Mouse (Mus musculus) myocyte (in vitro differentiated cells): ENCODE results near the gene Terf2. TPM values are rescaled to one million over a fixed set of nuclear protein-coding genes. Genes with fewer than 3 reads are reported as not detected.
A peak's percentile ranks its signal among the peaks of the same experiment; 100 is the strongest.

Source experiments
- H3K27me3 ChIP-seq: one replicate; pipeline ENCODE4 v1.6.1; 2011; ENCODE audit not compliant: control insufficient read depth, insufficient read depth, insufficient read length
- H3K36me3 ChIP-seq: one replicate; pipeline ENCODE4 v1.6.1; 2011; ENCODE audit not compliant: control insufficient read depth, insufficient read depth
- H3K4me2 ChIP-seq: one replicate; pipeline ENCODE4 v1.6.1; 2011; ENCODE audit warnings: low read depth, control low read depth
- H3K4me3 ChIP-seq: one replicate; pipeline ENCODE4 v1.5.1; 2011; ENCODE audit warnings: mild to moderate bottlenecking, control low read depth, moderate library complexity
- H3K79me2 ChIP-seq: one replicate; pipeline ENCODE4 v1.6.1; 2011; ENCODE audit not compliant: control insufficient read depth, insufficient read depth
- H3ac ChIP-seq: one replicate; pipeline ENCODE4 v1.6.1; 2011; ENCODE audit not compliant: control insufficient read depth, insufficient read length
- CEBPB ChIP-seq: IDR thresholded peaks from 2 replicates; pipeline ENCODE4 v1.6.1; 2011; ENCODE audit warnings: mild to moderate bottlenecking, moderate library complexity; ENCODE audit not compliant: poor library complexity, insufficient read depth, severe bottlenecking
- E2F4 ChIP-seq: IDR thresholded peaks from one replicate; pipeline ENCODE4 v1.6.1; 2011; ENCODE audit warnings: mild to moderate bottlenecking, control low read depth, moderate library complexity; ENCODE audit not compliant: insufficient read depth
- MAX ChIP-seq: IDR thresholded peaks from one replicate; pipeline ENCODE4 v1.6.1; 2011; ENCODE audit warnings: low read depth, mild to moderate bottlenecking, control low read depth
- MYOD1 ChIP-seq, 3 experiments: IDR thresholded peaks; one replicate each; pipeline ENCODE4 v1.6.1; 2011; ENCODE audit warnings: control low read depth in 2 of 3, low read depth in 2 of 3, mild to moderate bottlenecking in 2 of 3, moderate library complexity in 1 of 3; ENCODE audit not compliant: insufficient read length in 2 of 3, control insufficient read depth in 1 of 3
- MYOG ChIP-seq, 3 experiments: IDR thresholded peaks; one replicate each; pipeline ENCODE4 v1.6.1; 2011; ENCODE audit warnings: control low read depth in 2 of 3, low read depth in 2 of 3, mild to moderate bottlenecking in 2 of 3; ENCODE audit not compliant: insufficient read length in 2 of 3, control insufficient read depth in 1 of 3, insufficient read depth in 1 of 3
- POLR2A ChIP-seq: IDR thresholded peaks from one replicate; pipeline ENCODE4 v1.6.1; 2011; ENCODE audit warnings: low read depth, mild to moderate bottlenecking, control low read depth, moderate library complexity; ENCODE audit not compliant: insufficient read length
- POLR2AphosphoS2 ChIP-seq: IDR thresholded peaks from one replicate; pipeline ENCODE4 v1.6.1; 2011; ENCODE audit warnings: low read depth, control low read depth; ENCODE audit not compliant: insufficient read length
- REST ChIP-seq: IDR thresholded peaks from one replicate; pipeline ENCODE4 v1.6.1; 2011; ENCODE audit warnings: mild to moderate bottlenecking, control low read depth, moderate library complexity; ENCODE audit not compliant: insufficient read depth, insufficient read length
- SRF ChIP-seq: IDR thresholded peaks from one replicate; pipeline ENCODE4 v1.6.1; 2011; ENCODE audit warnings: low read depth; ENCODE audit not compliant: control insufficient read depth, insufficient read length
- TCF12 ChIP-seq: IDR thresholded peaks from one replicate; pipeline ENCODE4 v1.6.1; 2011; ENCODE audit warnings: mild to moderate bottlenecking, control low read depth; ENCODE audit not compliant: poor library complexity, insufficient read depth, severe bottlenecking
- TCF3 ChIP-seq: IDR thresholded peaks from one replicate; pipeline ENCODE4 v1.6.1; 2011; ENCODE audit warnings: low read depth, control low read depth; ENCODE audit not compliant: insufficient read length
- USF1 ChIP-seq: IDR thresholded peaks from one replicate; pipeline ENCODE4 v1.6.1; 2011; ENCODE audit warnings: low read depth, mild to moderate bottlenecking, control low read depth, moderate library complexity
- polyA plus RNA-seq: library from polyadenylated mRNA; unstranded; fragments of >200 nt; fragmentation: generic; extraction: Trizol; gene quantifications from one replicate; pipeline ENCODE4 v1.2.1, GENCODE M21; 2012; ENCODE audit warnings: missing spikeins

Gene Terf2
- polyA plus RNA-seq, 1 experiment = 14.7 TPM

- TF ChIP-seq POLR2A = no peak
- TF ChIP-seq REST = no peak
- no peak for TF ChIP-seq SRF
- no peak for TF ChIP-seq USF1
- TF ChIP-seq MAX = no peak
- no peak for TF ChIP-seq TCF12
- TF ChIP-seq MYOG (IDR thresholded peaks at IDR 0.05; ENCODE audit: control insufficient read depth in 1 of 3, insufficient read depth in 1 of 3, insufficient read length in 2 of 3, low read depth in 2 of 3) = no peak
- TF ChIP-seq CEBPB = no peak
- no peak for TF ChIP-seq TCF3
- no peak for TF ChIP-seq POLR2AphosphoS2
- no peak for TF ChIP-seq MYOD1 (IDR thresholded peaks at IDR 0.05; ENCODE audit: control insufficient read depth in 1 of 3, insufficient read length in 2 of 3, low read depth in 2 of 3)
- no peak for TF ChIP-seq E2F4
- Histone ChIP-seq H3K36me3 (peaks cover 24% of the 10 kb centered on the region), H3K4me2 (no peak overlapping the region)
These were observed 7.8 kb downstream of the Terf2 start for GRCm38 (mm10) chr8:107088526-107089063.

DNA sequence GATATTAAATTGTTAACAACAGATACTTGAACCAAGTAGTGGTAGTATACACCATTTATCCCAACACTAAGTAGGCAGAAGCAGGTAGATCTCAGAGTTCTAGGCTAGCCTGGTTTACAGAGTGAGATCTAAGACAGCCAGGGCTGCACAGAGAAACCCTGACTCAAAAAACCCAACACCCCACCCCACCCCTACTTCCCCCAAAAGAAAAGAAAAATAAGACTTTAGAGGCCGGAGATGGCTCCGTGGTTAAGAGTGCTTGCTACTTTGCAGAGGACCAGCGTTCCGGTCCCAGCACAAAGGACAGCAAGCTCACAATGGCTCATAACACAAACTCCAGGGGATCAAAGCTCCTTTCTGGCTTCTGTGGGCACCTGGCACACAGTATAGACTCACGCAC is 10.3 kb downstream of the Terf2 start:
- TF ChIP-seq MYOG (IDR thresholded peaks at IDR 0.05; ENCODE audit: control insufficient read depth in 1 of 3, insufficient read depth in 1 of 3, insufficient read length in 2 of 3, low read depth in 2 of 3) = no peak
- no peak for TF ChIP-seq REST
- no peak for TF ChIP-seq MYOD1 (IDR thresholded peaks at IDR 0.05; ENCODE audit: control insufficient read depth in 1 of 3, insufficient read length in 2 of 3, low read depth in 2 of 3)
- TF ChIP-seq POLR2AphosphoS2 = no peak
- TF ChIP-seq CEBPB = no peak
- peaks cover 16% of the 10 kb centered on the region for H3K79me2 ChIP-seq
- no peaks in the 10 kb centered on the region for H3K27me3 ChIP-seq
- H3K4me3 ChIP-seq = no peak overlapping the region
- peaks cover 26% of the 10 kb centered on the region for H3K36me3 ChIP-seq
- no peak overlapping the region for H3ac ChIP-seq
- H3K4me2 ChIP-seq = no peak overlapping the region

More at GRCm38 (mm10) chr8:107088526-107089063, 7.8 kb downstream of the Terf2 start:
- no peaks in the 10 kb centered on the region for H3K27me3 ChIP-seq
- peaks cover 37% of the 10 kb centered on the region for H3K79me2 ChIP-seq
- no peak overlapping the region for H3K4me3 ChIP-seq
- H3ac ChIP-seq = no peak overlapping the region

DNA sequence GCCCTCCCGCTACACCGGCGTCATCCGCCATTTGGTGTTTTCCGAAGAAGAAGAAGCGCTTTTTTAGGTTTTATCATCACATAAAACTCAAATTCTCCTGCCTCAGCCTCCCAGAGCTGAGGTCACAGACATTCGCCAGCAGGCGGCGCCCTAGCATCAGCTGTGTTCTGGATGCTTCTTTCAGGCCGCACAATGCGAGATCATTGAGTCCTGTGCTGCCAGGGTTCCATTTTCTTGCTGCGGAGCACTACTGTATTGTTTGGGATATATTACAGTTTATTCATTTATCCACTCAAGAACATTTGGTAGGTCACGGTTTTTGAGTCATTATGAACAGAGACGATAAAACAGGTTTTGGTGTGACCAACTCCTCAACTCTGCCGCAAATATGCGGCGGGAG is 11.0 kb downstream of the Terf2 start:
- no peaks in the 10 kb centered on the region for H3K27me3 ChIP-seq
- TF ChIP-seq MAX (no peak), REST (no peak), CEBPB (no peak), MYOD1 (IDR thresholded peaks at IDR 0.05; ENCODE audit: control insufficient read depth in 1 of 3, insufficient read length in 2 of 3, low read depth in 2 of 3) (no peak), MYOG (IDR thresholded peaks at IDR 0.05; ENCODE audit: control insufficient read depth in 1 of 3, insufficient read depth in 1 of 3, insufficient read length in 2 of 3, low read depth in 2 of 3) (no peak), E2F4 (no peak), POLR2AphosphoS2 (no peak), USF1 (no peak), TCF12 (no peak)
- H3K79me2 ChIP-seq = peaks cover 16% of the 10 kb centered on the region
- no peak overlapping the region for H3ac ChIP-seq
- H3K36me3 ChIP-seq = peaks cover 31% of the 10 kb centered on the region
- no peak overlapping the region for H3K4me2 ChIP-seq
- H3K4me3 ChIP-seq = no peak overlapping the region

DNA sequence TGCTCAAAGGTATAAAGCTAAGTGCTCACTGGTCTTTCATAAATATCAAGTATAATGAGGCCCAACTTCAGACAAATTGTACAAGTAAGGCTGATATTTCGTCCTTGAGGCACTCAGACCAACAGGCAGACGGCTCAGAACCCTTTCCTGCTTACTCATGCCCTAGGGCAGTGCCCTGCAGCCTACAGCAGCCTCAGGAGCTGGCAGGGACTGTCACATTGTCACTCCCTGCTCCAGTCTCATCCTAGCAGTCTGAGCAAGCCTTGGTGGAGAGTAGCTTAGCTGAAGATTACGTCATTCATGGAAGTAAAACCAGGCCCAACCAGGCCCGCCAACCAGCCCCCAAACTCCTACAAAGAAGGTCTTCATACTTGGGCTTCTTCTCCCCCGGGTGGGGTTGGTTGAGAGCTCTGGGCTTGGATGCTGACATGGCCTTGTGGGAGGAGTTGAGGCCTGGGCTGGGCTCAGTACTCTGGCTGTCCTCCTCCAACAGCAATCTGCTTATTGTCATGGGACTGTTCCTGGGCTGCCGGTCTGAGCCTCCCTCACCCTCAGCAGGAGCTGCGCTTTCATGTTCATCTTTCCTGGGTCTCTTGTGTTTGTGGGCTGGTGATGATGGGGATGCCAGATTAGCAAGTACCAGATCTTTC is 20.0 kb downstream of the Terf2 start:
- Histone ChIP-seq H3K79me2 (no peaks in the 10 kb centered on the region), H3ac (no peak overlapping the region), H3K4me2 (no peak overlapping the region), H3K4me3 (no peak overlapping the region), H3K36me3 (peaks cover 40% of the 10 kb centered on the region), H3K27me3 (no peaks in the 10 kb centered on the region)
- no peak for TF ChIP-seq USF1
- no peak for TF ChIP-seq TCF3
- TF ChIP-seq MAX = no peak

- no peak overlapping the region for H3K4me3 ChIP-seq
- H3K27me3 ChIP-seq = no peaks in the 10 kb centered on the region
- no peak overlapping the region for H3ac ChIP-seq
- H3K79me2 ChIP-seq = no peaks in the 10 kb centered on the region
- no peak overlapping the region for H3K4me2 ChIP-seq
- peaks cover 34% of the 10 kb centered on the region for H3K36me3 ChIP-seq
- TF ChIP-seq REST (no peak), MAX (no peak), TCF3 (no peak), E2F4 (no peak), CEBPB (no peak), POLR2A (no peak), MYOD1 (IDR thresholded peaks at IDR 0.05; ENCODE audit: control insufficient read depth in 1 of 3, insufficient read length in 2 of 3, low read depth in 2 of 3) (peak in 2 of 3 experiments; percentile 35 to 75), TCF12 (peak; percentile 7), USF1 (no peak), MYOG (IDR thresholded peaks at IDR 0.05; ENCODE audit: control insufficient read depth in 1 of 3, insufficient read depth in 1 of 3, insufficient read length in 2 of 3, low read depth in 2 of 3) (peak; percentile 22 to 87 (median 61)), POLR2AphosphoS2 (peak; percentile 42), SRF (no peak)
These were observed 22.2 kb downstream of the Terf2 start for GRCm38 (mm10) chr8:107074128-107074527.
